ENCODE assay signal across 16 mouse cellular contexts in genomic region chr10:52787075-52787474, GRCm38 (mm10).
DNase-seq lines count a peak whose midpoint lies in the region; ATAC-seq and TF ChIP-seq lines count a peak whose summit lies in the region.
"Had no signal": no experiment of that assay in that cellular context is flagged by ENCODE, and none has a peak within 500 bp of the region (broad histone marks: within the 10 kb centered on the region; RNA-seq: fewer than 3 reads in every experiment).

No protein-coding gene starts in this region.

- H3K4me2 ChIP-seq in midbrain, postnatal 0 days (ENCODE audit: low read depth, low read length, poor library complexity, severe bottlenecking) = no peak overlapping the region
- H3K4me2 ChIP-seq in midbrain, embryonic 11.5 days = no peak overlapping the region
- H3K4me2 ChIP-seq in kidney, embryonic 16.5 days (replicated peaks; ENCODE audit: low read depth, low read length) = no peak overlapping the region
- H3K4me2 ChIP-seq: hindbrain, embryonic 12.5 days; intestine, embryonic 15.5 days; neural tube, embryonic 15.5 days had no signal

- peak; percentile 37 for DNase-seq in midbrain, postnatal 0 days (ENCODE audit: low spot score)
- no peak for DNase-seq in midbrain, embryonic 11.5 days (ENCODE audit: low spot score, missing footprints)
- peak; percentile 55 to 83 for DNase-seq in frontal cortex, postnatal 36 days (ENCODE audit: low spot score in 2 of 2)
- DNase-seq in left cerebral cortex, adult 9 months (ENCODE audit: low spot score in 2 of 2) = peak; percentile 19 to 76
- peak; percentile 73 for DNase-seq in telencephalon, adult 2 months (ENCODE audit: low read depth, low spot score)
- DNase-seq in yolk sac, embryonic 10.5 days (ENCODE audit: low spot score) = no peak
- DNase-seq: cerebellum, adult 9-10 months; kidney, postnatal 10 days; lung, adult 18-20 months; retina, postnatal 1 day; thymus, postnatal 14 days had no signal

- no peak overlapping the region for H3K27ac ChIP-seq in midbrain, postnatal 0 days (ENCODE audit: low read depth, low read length)
- H3K27ac ChIP-seq in midbrain, embryonic 11.5 days (ENCODE audit: low read depth, low read length) = no peak overlapping the region
- no peak overlapping the region for H3K27ac ChIP-seq in kidney, embryonic 16.5 days (ENCODE audit: low read length)
- H3K27ac ChIP-seq: hindbrain, embryonic 12.5 days; intestine, embryonic 15.5 days; neural tube, embryonic 15.5 days had no signal

- H3K9ac ChIP-seq in midbrain, postnatal 0 days (replicated peaks; ENCODE audit: low read length, poor library complexity, severe bottlenecking) = no peak overlapping the region
- no peak overlapping the region for H3K9ac ChIP-seq in midbrain, embryonic 11.5 days (ENCODE audit: low read length)
- H3K9ac ChIP-seq in kidney, embryonic 16.5 days (replicated peaks; ENCODE audit: low read length) = no peak overlapping the region
- H3K9ac ChIP-seq: hindbrain, embryonic 12.5 days; intestine, embryonic 15.5 days; neural tube, embryonic 15.5 days had no signal

- H3K27me3 ChIP-seq in midbrain, postnatal 0 days (ENCODE audit: insufficient read depth, low read length) = no peaks in the 10 kb centered on the region
- no peaks in the 10 kb centered on the region for H3K27me3 ChIP-seq in midbrain, embryonic 11.5 days (ENCODE audit: control insufficient read depth, insufficient read depth, low read length)
- no peaks in the 10 kb centered on the region for H3K27me3 ChIP-seq in kidney, embryonic 16.5 days (ENCODE audit: insufficient read depth, low read length)
- H3K27me3 ChIP-seq: hindbrain, embryonic 12.5 days; intestine, embryonic 15.5 days; neural tube, embryonic 15.5 days had no signal

- H3K4me3 ChIP-seq in midbrain, postnatal 0 days (ENCODE audit: low read depth, low read length) = no peak overlapping the region
- H3K4me3 ChIP-seq in midbrain, embryonic 11.5 days (ENCODE audit: low read depth, low read length) = no peak overlapping the region
- H3K4me3 ChIP-seq in kidney, embryonic 16.5 days (ENCODE audit: low read length) = no peak overlapping the region
- H3K4me3 ChIP-seq: hindbrain, embryonic 12.5 days; intestine, embryonic 15.5 days; neural tube, embryonic 15.5 days had no signal

- no peak for TF ChIP-seq CTCF in midbrain, postnatal 0 days (IDR thresholded peaks at IDR 0.05)

- H3K9me3 ChIP-seq in midbrain, postnatal 0 days (ENCODE audit: low read length) = no peaks in the 10 kb centered on the region
- no peaks in the 10 kb centered on the region for H3K9me3 ChIP-seq in midbrain, embryonic 11.5 days (ENCODE audit: control insufficient read depth, low read length)
- no peaks in the 10 kb centered on the region for H3K9me3 ChIP-seq in kidney, embryonic 16.5 days (ENCODE audit: low read length)
- H3K9me3 ChIP-seq: hindbrain, embryonic 12.5 days; intestine, embryonic 15.5 days; neural tube, embryonic 15.5 days had no signal

- no peaks in the 10 kb centered on the region for H3K36me3 ChIP-seq in midbrain, postnatal 0 days (ENCODE audit: insufficient read depth, low read length)
- no peaks in the 10 kb centered on the region for H3K36me3 ChIP-seq in midbrain, embryonic 11.5 days (ENCODE audit: control insufficient read depth, insufficient read depth, low read length)
- no peaks in the 10 kb centered on the region for H3K36me3 ChIP-seq in kidney, embryonic 16.5 days (ENCODE audit: insufficient read depth, low read length)
- H3K36me3 ChIP-seq: hindbrain, embryonic 12.5 days; intestine, embryonic 15.5 days; neural tube, embryonic 15.5 days had no signal

- no peak for ATAC-seq in midbrain, postnatal 0 days (ENCODE audit: low FRiP score)
- ATAC-seq in midbrain, embryonic 11.5 days (ENCODE audit: low FRiP score) = no peak
- no peak for ATAC-seq in kidney, embryonic 16.5 days (ENCODE audit: low FRiP score, low TSS enrichment)
- ATAC-seq: activated CD4-positive, CD25-positive, alpha-beta regulatory T cell, adult 4 months; intestine, embryonic 15.5 days had no signal

- H3K4me1 ChIP-seq in midbrain, postnatal 0 days (ENCODE audit: insufficient read depth, low read length) = no peaks in the 10 kb centered on the region
- no peaks in the 10 kb centered on the region for H3K4me1 ChIP-seq in midbrain, embryonic 11.5 days (ENCODE audit: control insufficient read depth, insufficient read depth, low read length)
- H3K4me1 ChIP-seq in kidney, embryonic 16.5 days (ENCODE audit: insufficient read depth, low read length) = no peaks in the 10 kb centered on the region
- H3K4me1 ChIP-seq: intestine, embryonic 15.5 days; neural tube, embryonic 15.5 days had no signal

- 75% methylated on average over 2 of the region's 2 CpGs for WGBS in midbrain, postnatal 0 days
- WGBS in midbrain, embryonic 11.5 days = 74% methylated on average over 2 of the region's 2 CpGs
- 81% methylated on average over 2 of the region's 2 CpGs for WGBS in kidney, embryonic 16.5 days

Comparison
In these comparisons a context has a peak if more than half of its experiments do, and no peak if none do; other contexts are left out.
1. DNase-seq: peak in midbrain, postnatal 0 days (single experiment), frontal cortex, postnatal 36 days (2 of 2), left cerebral cortex, adult 9 months (2 of 2) and telencephalon, adult 2 months (single experiment); none in midbrain, embryonic 11.5 days (single experiment) and yolk sac, embryonic 10.5 days (single experiment).